Mouse (Mus musculus) megakaryocyte, embryonic 14.5 days (primary cell): ENCODE measurements around the gene Lrrc47.

Experiments
- FLI1 ChIP-seq: IDR thresholded peaks from 2 replicates; pipeline ENCODE4 v1.6.1; 2012; ENCODE audit warnings: low read length, inconsistent platforms, mixed read lengths
- GATA1 ChIP-seq: IDR thresholded peaks from 3 replicates; pipeline ENCODE4 v1.6.1; 2012; ENCODE audit warnings: mixed read lengths, low read length, inconsistent platforms, borderline replicate concordance

GRCm38 (mm10) chr4:154023754-154024601 is 12.4 kb downstream of the Lrrc47 start:
- TF ChIP-seq GATA1 (no peak), FLI1 (no peak)
